Mouse (Mus musculus) spleen, adult 2 months (tissue): ENCODE data around the gene Adh4.

Experiments used
- CTCF ChIP-seq: fragments of 200-500 bp; IDR thresholded peaks from 2 replicates; pipeline ENCODE4 v1.5.1; 2011; ENCODE audit warnings: mild to moderate bottlenecking, inconsistent platforms; ENCODE audit not compliant: insufficient read depth, insufficient read length, insufficient replicate concordance; ENCODE audit errors: extremely low read depth
- POLR2A ChIP-seq: fragments of 200-500 bp; IDR thresholded peaks from 2 replicates; pipeline ENCODE4 v1.6.1; 2011; ENCODE audit warnings: low read depth, low read length, inconsistent platforms

DNA sequence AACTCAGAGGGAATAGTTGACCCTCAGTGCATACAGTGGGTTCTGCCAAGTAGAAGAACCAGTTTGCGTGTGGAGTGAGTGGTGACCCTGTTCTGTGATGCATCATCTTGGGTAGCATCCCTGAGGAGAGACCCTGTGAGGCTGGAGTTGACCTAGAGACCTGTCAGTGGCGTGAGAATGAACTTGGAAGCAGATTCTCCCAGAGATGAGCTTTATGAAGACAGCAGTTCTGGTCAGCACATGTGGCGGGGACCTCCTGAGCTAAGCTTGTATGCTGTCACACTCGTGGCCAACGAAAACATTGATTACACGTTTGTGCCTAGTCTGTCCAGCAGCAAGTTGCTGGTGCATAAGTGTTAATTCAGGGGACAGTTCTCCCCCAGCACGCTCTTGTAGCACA, 9.4 kb upstream of the Adh4 start:
- TF ChIP-seq POLR2A (no peak), CTCF (no peak)
